In the genomic region with DNA sequence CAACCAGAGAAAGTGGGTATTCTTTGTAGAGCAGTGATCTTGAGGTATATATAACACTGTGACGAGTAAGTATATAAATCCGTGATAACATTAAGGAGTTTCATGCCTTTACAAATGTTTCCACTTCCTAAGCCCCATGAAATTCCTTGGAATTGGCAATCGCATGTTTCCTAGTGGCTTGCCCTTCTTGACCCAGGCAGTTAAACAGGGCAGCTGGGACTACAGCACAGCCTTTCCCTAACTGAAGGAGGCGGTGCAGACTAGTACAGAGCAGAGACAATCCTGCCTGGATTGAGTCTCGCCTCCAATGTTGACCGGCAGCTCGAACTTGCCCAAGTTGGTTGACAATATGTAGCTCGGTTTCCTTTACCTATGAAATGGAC, we compare ENCODE assay signal across 8 mouse cellular contexts. TPM values are rescaled to one million over a fixed set of nuclear protein-coding genes. Genes with fewer than 3 reads are reported as not detected.
DNase-seq lines count a peak whose midpoint lies in the region; ATAC-seq lines count a peak whose summit lies in the region.

No protein-coding gene starts in this region.

- H3K4me3 ChIP-seq in embryonic facial prominence, embryonic 11.5 days (ENCODE audit: low read depth, low read length) = peak overlapping the region; percentile 76
- peak overlapping the region; percentile 91 for H3K4me3 ChIP-seq in heart, embryonic 16.5 days (ENCODE audit: low read length)
- peak overlapping the region; percentile 82 for H3K4me3 ChIP-seq in stomach, embryonic 16.5 days (replicated peaks; ENCODE audit: low read length)

- DNase-seq in heart, adult 11 months = peak; percentile 93
- DNase-seq in heart, postnatal 25 days (ENCODE audit: low spot score) = no peak
- peak; percentile 78 for DNase-seq in adipocyte (ENCODE audit: low spot score)
- peak; percentile 67 for DNase-seq in embryonic facial prominence, embryonic 11.5 days (ENCODE audit: low spot score)
- peak; percentile 51 to 71 for DNase-seq in kidney, postnatal 36 days

- no peaks in the 10 kb centered on the region; the same call in 1 of the 2 replicates for H3K36me3 ChIP-seq in embryonic facial prominence, embryonic 11.5 days (replicated peaks; ENCODE audit: control insufficient read depth, insufficient read depth, low read depth, low read length)
- peaks cover 7% of the 10 kb centered on the region; the same call in 1 of the 2 replicates for H3K36me3 ChIP-seq in heart, embryonic 16.5 days (ENCODE audit: control insufficient read depth, insufficient read depth)
- peaks cover 1% of the 10 kb centered on the region; the same call in 1 of the 2 replicates for H3K36me3 ChIP-seq in stomach, embryonic 16.5 days (ENCODE audit: control insufficient read depth, insufficient read depth, low read length)

- H3K4me2 ChIP-seq in embryonic facial prominence, embryonic 11.5 days (ENCODE audit: low read depth, low read length) = peak overlapping the region; percentile 77
- H3K4me2 ChIP-seq in heart, embryonic 16.5 days (ENCODE audit: low read depth, low read length) = peak overlapping the region; percentile 86
- H3K4me2 ChIP-seq in stomach, embryonic 16.5 days (ENCODE audit: low read depth, low read length) = peak overlapping the region; percentile 79

- intact Hi-C loops in heart, postnatal 25 days (cut with DNase I) = loop anchor here (5.0 kb wide), 2 partner anchors 47 to 97 kb away; partner anchors contain the start of gene Nfyb

- peak overlapping the region; percentile 90 for H3K9ac ChIP-seq in embryonic facial prominence, embryonic 11.5 days (replicated peaks; ENCODE audit: low read length)
- peak overlapping the region; percentile 92 for H3K9ac ChIP-seq in heart, embryonic 16.5 days (ENCODE audit: low read length)
- H3K9ac ChIP-seq in stomach, embryonic 16.5 days (ENCODE audit: low read length) = peak overlapping the region; percentile 90

- WGBS in embryonic facial prominence, embryonic 11.5 days = 0% methylated on average over 8 of the region's 8 CpGs
- WGBS in heart, embryonic 16.5 days = 0% methylated on average over 8 of the region's 8 CpGs
- WGBS in stomach, embryonic 16.5 days = under 1% methylated on average over 8 of the region's 8 CpGs

- no peaks in the 10 kb centered on the region for H3K27me3 ChIP-seq in embryonic facial prominence, embryonic 11.5 days (ENCODE audit: control insufficient read depth, insufficient read depth, low read length)
- H3K27me3 ChIP-seq in heart, embryonic 16.5 days (ENCODE audit: control insufficient read depth, insufficient read depth, low read length) = no peaks in the 10 kb centered on the region
- no peaks in the 10 kb centered on the region for H3K27me3 ChIP-seq in stomach, embryonic 16.5 days (ENCODE audit: control insufficient read depth, insufficient read depth, low read length)

- no peaks in the 10 kb centered on the region for H3K4me1 ChIP-seq in embryonic facial prominence, embryonic 11.5 days (ENCODE audit: control insufficient read depth, insufficient read depth, low read length)
- peaks cover 40% of the 10 kb centered on the region for H3K4me1 ChIP-seq in heart, embryonic 16.5 days (ENCODE audit: control insufficient read depth, insufficient read depth, low read length)
- H3K4me1 ChIP-seq in stomach, embryonic 16.5 days (ENCODE audit: control insufficient read depth, insufficient read depth, low read length) = peaks cover 22% of the 10 kb centered on the region

- peak; percentile 64 for ATAC-seq in embryonic facial prominence, embryonic 11.5 days (replicated peaks; ENCODE audit: insufficient number of reproducible peaks, low FRiP score, low TSS enrichment, low read depth)
- ATAC-seq in heart, embryonic 16.5 days (replicated peaks; ENCODE audit: extremely low read depth, insufficient read depth, low FRiP score) = peak; percentile 42; the same call in 1 of the 2 replicates
- ATAC-seq in megakaryocyte progenitor cell, adult 5-6 weeks (replicated peaks; ENCODE audit: poor library complexity) = 0 out of 2 replicates have a peak, but pooled peaks have one; percentile 9
- ATAC-seq in stomach, embryonic 16.5 days (ENCODE audit: insufficient read depth, low FRiP score) = peak; percentile 37; the same call in 1 of the 2 replicates

- no peaks in the 10 kb centered on the region for H3K9me3 ChIP-seq in embryonic facial prominence, embryonic 11.5 days (replicated peaks; ENCODE audit: control insufficient read depth, low read length)
- H3K9me3 ChIP-seq in heart, embryonic 16.5 days (replicated peaks; ENCODE audit: control insufficient read depth, low read length) = no peaks in the 10 kb centered on the region
- no peaks in the 10 kb centered on the region for H3K9me3 ChIP-seq in stomach, embryonic 16.5 days (replicated peaks; ENCODE audit: control insufficient read depth, low read length)

- peak overlapping the region; percentile 67; the same call in 1 of the 2 replicates for H3K27ac ChIP-seq in embryonic facial prominence, embryonic 11.5 days (replicated peaks; ENCODE audit: low read depth, low read length)
- peak overlapping the region; percentile 93 for H3K27ac ChIP-seq in heart, embryonic 16.5 days (ENCODE audit: low read length)
- H3K27ac ChIP-seq in stomach, embryonic 16.5 days (ENCODE audit: low read length) = peak overlapping the region; percentile 96

RNA-seq across cellular contexts. Expression of gene Eid3, which starts 6.9 kb away (rescaled TPM):
- total RNA-seq in heart, postnatal 25 days (2021) = 1 to 10 TPM in 1 of 2 experiments, under 1 TPM in 1; 0.57 to 1.3 TPM
- 0.58 and 0.81 TPM in 2 replicates for polyA plus RNA-seq in embryonic facial prominence, embryonic 11.5 days (2014; fragmentation: Nextera tagmentation; extraction: Ambion mirVana)
- polyA plus RNA-seq in heart, embryonic 16.5 days (2015; fragmentation: Nextera tagmentation; extraction: Ambion mirVana) = 0.21 and 0.22 TPM in 2 replicates
- 3.0 and 3.6 TPM in 2 replicates for total RNA-seq in megakaryocyte progenitor cell, adult 5-6 weeks (2015)
- total RNA-seq in megakaryocyte progenitor cell, adult 5-6 weeks (2017) = 3.1 and 4.7 TPM in 2 replicates
- polyA plus RNA-seq in stomach, embryonic 16.5 days (2015; fragmentation: Nextera tagmentation; extraction: Ambion mirVana) = 0.40 and 0.46 TPM in 2 replicates

RNA-seq across cellular contexts. Expression of gene Txnrd1, which starts 25.8 kb away (rescaled TPM):
- total RNA-seq in heart, postnatal 25 days (2021) = 10 to 100 TPM; 44.1 to 50.2 TPM
- polyA plus RNA-seq in embryonic facial prominence, embryonic 11.5 days (2014; fragmentation: Nextera tagmentation; extraction: Ambion mirVana) = 180 and 185 TPM in 2 replicates
- 60.4 and 61.8 TPM in 2 replicates for polyA plus RNA-seq in heart, embryonic 16.5 days (2015; fragmentation: Nextera tagmentation; extraction: Ambion mirVana)
- 50.6 and 56.6 TPM in 2 replicates for total RNA-seq in megakaryocyte progenitor cell, adult 5-6 weeks (2015)
- total RNA-seq in megakaryocyte progenitor cell, adult 5-6 weeks (2017) = 96.0 and 102 TPM in 2 replicates
- 77.4 and 79.4 TPM in 2 replicates for polyA plus RNA-seq in stomach, embryonic 16.5 days (2015; fragmentation: Nextera tagmentation; extraction: Ambion mirVana)

Comparison
In these comparisons a context has a peak if more than half of its experiments do, and no peak if none do; other contexts are left out.
1. ATAC-seq: peak in every context shown above with its lines; median percentile 64 in embryonic facial prominence, embryonic 11.5 days; 42 in heart, embryonic 16.5 days; 37 in stomach, embryonic 16.5 days; 9 in megakaryocyte progenitor cell, adult 5-6 weeks.